Mouse (Mus musculus) frontal cortex, adult 2 months (tissue): ENCODE data around the gene 4930402F06Rik. TPM values are rescaled to one million over a fixed set of nuclear protein-coding genes. Genes with fewer than 3 reads are reported as not detected.

Experiments
- DNase-seq, 2 experiments: peaks; one replicate each; pipeline ENCODE4 v3.0.0; 2022; ENCODE audit warnings: low spot score in 1 of 2; ENCODE audit errors: extremely low spot score in 1 of 2
- polyA plus RNA-seq: library from polyadenylated mRNA; depleted of rRNA; stranded (reverse); fragments of >200 nt; gene quantifications from 2 replicates; pipeline ENCODE4 v1.2.3, GENCODE M21; 2012; rRNA removed

4930402F06Rik gene
- not detected in 2 replicates for polyA plus RNA-seq

- DNase-seq, result peak in 1 of 2 experiments; percentile 70
Observed at GRCm38 (mm10) chr2:35397096-35397495, at the start of gene 4930402F06Rik. Gene 4930402F06Rik (minus strand): TSS chr2:35397175.

- no peak for DNase-seq
Observed at GRCm38 (mm10) chr2:35446300-35446699, 49.3 kb upstream of the 4930402F06Rik start.

GRCm38 (mm10) chr2:35445610-35446009, 48.6 kb upstream of the 4930402F06Rik start:
- no peak for DNase-seq

GRCm38 (mm10) chr2:35444764-35445262, 47.8 kb upstream of the 4930402F06Rik start:
- DNase-seq, result no peak

- no peak for DNase-seq
Observed at GRCm38 (mm10) chr2:35443981-35444763, 47.2 kb upstream of the 4930402F06Rik start.

GRCm38 (mm10) chr2:35443325-35443724, 46.4 kb upstream of the 4930402F06Rik start:
- no peak for DNase-seq

- no peak for DNase-seq
Observed at GRCm38 (mm10) chr2:35442079-35442478, 45.1 kb upstream of the 4930402F06Rik start.

GRCm38 (mm10) chr2:35441419-35441818, 44.4 kb upstream of the 4930402F06Rik start:
- DNase-seq, result no peak

- no peak for DNase-seq
Observed at GRCm38 (mm10) chr2:35440480-35440879, 43.5 kb upstream of the 4930402F06Rik start.

- DNase-seq, result no peak
Observed at GRCm38 (mm10) chr2:35437796-35438195, 40.8 kb upstream of the 4930402F06Rik start.

- no peak for DNase-seq
Observed at GRCm38 (mm10) chr2:35434576-35435123, 37.7 kb upstream of the 4930402F06Rik start.

GRCm38 (mm10) chr2:35433428-35433827, 36.5 kb upstream of the 4930402F06Rik start:
- DNase-seq, result no peak

- DNase-seq, result no peak
Observed at GRCm38 (mm10) chr2:35432472-35432871, 35.5 kb upstream of the 4930402F06Rik start.

- DNase-seq, result no peak
Observed at GRCm38 (mm10) chr2:35432011-35432410, 35.0 kb upstream of the 4930402F06Rik start.

- DNase-seq, result no peak
Observed at GRCm38 (mm10) chr2:35430806-35431205, 33.8 kb upstream of the 4930402F06Rik start.

GRCm38 (mm10) chr2:35428615-35429300, 31.8 kb upstream of the 4930402F06Rik start:
- no peak for DNase-seq

- DNase-seq, result no peak
Observed at GRCm38 (mm10) chr2:35427559-35427958, 30.6 kb upstream of the 4930402F06Rik start.

GRCm38 (mm10) chr2:35423711-35424339, 26.9 kb upstream of the 4930402F06Rik start:
- DNase-seq, result no peak

- no peak for DNase-seq
Observed at GRCm38 (mm10) chr2:35422384-35422783, 25.4 kb upstream of the 4930402F06Rik start.

- DNase-seq, result no peak
Observed at GRCm38 (mm10) chr2:35420681-35421080, 23.7 kb upstream of the 4930402F06Rik start.

- no peak for DNase-seq
Observed at GRCm38 (mm10) chr2:35419671-35420070, 22.7 kb upstream of the 4930402F06Rik start.
